Mouse (Mus musculus) embryonic facial prominence, embryonic 13.5 days (tissue): ENCODE data around the gene Gstz1. TPM values are rescaled to one million over a fixed set of nuclear protein-coding genes. Genes with fewer than 3 reads are reported as not detected.
"Not testable (repeated sequence)": the region's sequence is repeated elsewhere in the genome, so short reads cannot be mapped to it uniquely, and the experiment has no call there.

Experiments used
- ATAC-seq: fragments of 200-750 bp; cut with Nextera tagmentation; 2 replicates; pipeline ENCODE4 v1.8.0; 2017; ENCODE audit warnings: low read depth; ENCODE audit not compliant: insufficient number of reproducible peaks, insufficient read depth, low FRiP score, low TSS enrichment
- H3K27ac ChIP-seq: fragments of 300-500 bp; sonication (generic); 2 replicates; pipeline ENCODE4 v1.5.1; 2015; ENCODE audit warnings: moderate library complexity, mild to moderate bottlenecking, inconsistent platforms
- H3K27me3 ChIP-seq: fragments of 300-500 bp; sonication (generic); 2 replicates; pipeline ENCODE4 v1.6.1; 2015; ENCODE audit warnings: mild to moderate bottlenecking, inconsistent platforms
- H3K36me3 ChIP-seq: fragments of 300-500 bp; sonication (generic); 2 replicates; pipeline ENCODE4 v1.6.1; 2015; ENCODE audit warnings: mild to moderate bottlenecking, inconsistent platforms
- H3K4me1 ChIP-seq: fragments of 300-500 bp; sonication (generic); 2 replicates; pipeline ENCODE4 v1.6.1; 2015; ENCODE audit warnings: inconsistent platforms
- H3K4me2 ChIP-seq: fragments of 300-500 bp; sonication (generic); 2 replicates; pipeline ENCODE4 v1.6.1; 2015; ENCODE audit warnings: moderate library complexity, mild to moderate bottlenecking, inconsistent platforms
- H3K4me3 ChIP-seq: fragments of 300-500 bp; sonication (generic); 2 replicates; pipeline ENCODE4 v1.5.1; 2015; ENCODE audit warnings: mild to moderate bottlenecking, inconsistent platforms
- H3K9ac ChIP-seq: fragments of 300-500 bp; sonication (generic); 2 replicates; pipeline ENCODE4 v1.6.1; 2015; ENCODE audit warnings: mild to moderate bottlenecking, inconsistent platforms
- H3K9me3 ChIP-seq: fragments of 300-500 bp; sonication (generic); 2 replicates; pipeline ENCODE4 v1.6.1; 2016; ENCODE audit warnings: inconsistent platforms
- WGBS: fragments of 180-500 bp; shearing (Covaris S2); methylation state at CpG from one replicate; pipeline ENCODE4 v1.1.7; 2015; ENCODE audit warnings: mixed read lengths; 5-methylcytosine and 5-hydroxymethylcytosine counted together
- polyA plus RNA-seq: library from polyadenylated mRNA; unstranded; fragments of >200 nt; fragmentation: Nextera tagmentation; extraction: Ambion mirVana; gene quantifications from 2 replicates; pipeline ENCODE4 v1.2.1, GENCODE M21; 2015

Gene Gstz1
- polyA plus RNA-seq, 1 experiment from 2014 or later, result 32.1 TPM

GRCm38 (mm10) chr12:87132784-87133183 lies 14.2 kb upstream of the Gstz1 start:
- WGBS, result 95% methylated on average over 9 of the region's 9 CpGs
- no peak overlapping the region for H3K4me2 ChIP-seq
- H3K4me1 ChIP-seq, result no peaks in the 10 kb centered on the region
- H3K27ac ChIP-seq, result no peak overlapping the region
- no peak overlapping the region for H3K9ac ChIP-seq
- H3K27me3 ChIP-seq, result no peaks in the 10 kb centered on the region
- no peak for ATAC-seq
- H3K4me3 ChIP-seq, result no peak overlapping the region
- no peaks in the 10 kb centered on the region for H3K9me3 ChIP-seq
- H3K36me3 ChIP-seq, result peaks cover 31% of the 10 kb centered on the region

- Histone ChIP-seq H3K4me3 (no peak overlapping the region), H3K9ac (no peak overlapping the region), H3K4me2 (no peak overlapping the region), H3K9me3 (no peaks in the 10 kb centered on the region), H3K36me3 (peaks cover 19% of the 10 kb centered on the region), H3K27ac (no peak overlapping the region), H3K27me3 (no peaks in the 10 kb centered on the region), H3K4me1 (no peaks in the 10 kb centered on the region)
- ATAC-seq, result no peak
- 80% methylated on average over 15 of the region's 15 CpGs for WGBS
Observed at GRCm38 (mm10) chr12:87137439-87138341, 9.3 kb upstream of the Gstz1 start.

GRCm38 (mm10) chr12:87138342-87138701 lies 8.6 kb upstream of the Gstz1 start:
- Histone ChIP-seq H3K9me3 (no peaks in the 10 kb centered on the region), H3K4me2 (no peak overlapping the region), H3K4me1 (no peaks in the 10 kb centered on the region), H3K27ac (no peak overlapping the region), H3K36me3 (peaks cover 19% of the 10 kb centered on the region), H3K9ac (no peak overlapping the region), H3K27me3 (no peaks in the 10 kb centered on the region), H3K4me3 (no peak overlapping the region)
- 77% methylated on average over 2 of the region's 2 CpGs for WGBS
- ATAC-seq, result no peak

- Histone ChIP-seq H3K4me3 (no peak overlapping the region), H3K27ac (no peak overlapping the region), H3K9ac (no peak overlapping the region), H3K27me3 (no peaks in the 10 kb centered on the region), H3K36me3 (peaks cover 17% of the 10 kb centered on the region), H3K9me3 (no peaks in the 10 kb centered on the region), H3K4me1 (no peaks in the 10 kb centered on the region), H3K4me2 (no peak overlapping the region)
- WGBS, result 67% methylated on average over 2 of the region's 2 CpGs
- ATAC-seq, result no peak
Observed at GRCm38 (mm10) chr12:87138768-87139167, 8.2 kb upstream of the Gstz1 start.

GRCm38 (mm10) chr12:87142156-87142555 lies 4.8 kb upstream of the Gstz1 start:
- Histone ChIP-seq H3K9me3 (no peaks in the 10 kb centered on the region), H3K27ac (no peak overlapping the region), H3K9ac (no peak overlapping the region), H3K4me3 (no peak overlapping the region), H3K27me3 (no peaks in the 10 kb centered on the region), H3K4me1 (peaks cover 8% of the 10 kb centered on the region), H3K36me3 (peaks cover 13% of the 10 kb centered on the region), H3K4me2 (no peak overlapping the region)
- ATAC-seq, result no peak
- 74% methylated on average over 2 of the region's 2 CpGs for WGBS

GRCm38 (mm10) chr12:87147395-87148089 lies 577 bp downstream of the Gstz1 start, which contains the start of gene Pomt2:
TSS of gene Pomt2 (minus strand) at chr12:87147968.
- peaks cover 8% of the 10 kb centered on the region for H3K36me3 ChIP-seq
- H3K27ac ChIP-seq, result peak within 1 kb of the TSS; percentile 96
- H3K4me1 ChIP-seq, result peaks cover 15% of the 10 kb centered on the region
- no peaks in the 10 kb centered on the region for H3K27me3 ChIP-seq
- ATAC-seq, result peak; percentile 97
- under 1% methylated on average over 61 of the region's 61 CpGs for WGBS
- peak within 1 kb of the TSS; percentile 85 for H3K9ac ChIP-seq
- peak within 1 kb of the TSS; percentile 66 for H3K4me2 ChIP-seq
- peak within 1 kb of the TSS; percentile 91 for H3K4me3 ChIP-seq
- no peaks in the 10 kb centered on the region for H3K9me3 ChIP-seq

- Histone ChIP-seq H3K4me3 (peak overlapping the region; percentile 91), H3K4me1 (peaks cover 15% of the 10 kb centered on the region), H3K27me3 (no peaks in the 10 kb centered on the region), H3K9ac (peak overlapping the region; percentile 85), H3K4me2 (peak overlapping the region; percentile 66), H3K9me3 (no peaks in the 10 kb centered on the region), H3K27ac (peak overlapping the region; percentile 96), H3K36me3 (peaks cover 8% of the 10 kb centered on the region)
- no peak for ATAC-seq
- 15% methylated on average over 15 of the region's 15 CpGs for WGBS
Observed at GRCm38 (mm10) chr12:87148136-87148535, 1.2 kb downstream of the Gstz1 start.

- Histone ChIP-seq H3K27me3 (no peaks in the 10 kb centered on the region), H3K27ac (no peak overlapping the region), H3K9me3 (no peaks in the 10 kb centered on the region), H3K36me3 (peaks cover 3% of the 10 kb centered on the region; the same call in 1 of the 2 replicates), H3K4me2 (no peak overlapping the region), H3K4me1 (peaks cover 15% of the 10 kb centered on the region), H3K9ac (no peak overlapping the region), H3K4me3 (no peak overlapping the region)
- 98% methylated on average over 5 of the region's 5 CpGs for WGBS
- no peak for ATAC-seq
Observed at GRCm38 (mm10) chr12:87149471-87149870, 2.5 kb downstream of the Gstz1 start.

GRCm38 (mm10) chr12:87154448-87154847 lies 7.5 kb downstream of the Gstz1 start:
- peaks cover 11% of the 10 kb centered on the region for H3K36me3 ChIP-seq
- not testable (repeated sequence) for H3K9ac ChIP-seq, H3K27ac ChIP-seq, H3K4me3 ChIP-seq, H3K9me3 ChIP-seq, H3K27me3 ChIP-seq, H3K4me1 ChIP-seq, ATAC-seq, H3K4me2 ChIP-seq
- WGBS, result 83% methylated on average over 4 of the region's 4 CpGs

GRCm38 (mm10) chr12:87157361-87157760 lies 10.4 kb downstream of the Gstz1 start:
- H3K9me3 ChIP-seq, result no peaks in the 10 kb centered on the region
- no peak overlapping the region for H3K4me3 ChIP-seq
- 0 out of 2 replicates have a peak overlapping the region, but pooled peaks have one; percentile 1 for H3K9ac ChIP-seq
- peaks cover 19% of the 10 kb centered on the region for H3K36me3 ChIP-seq
- no peak overlapping the region for H3K27ac ChIP-seq
- no peak overlapping the region; the same call in 1 of the 2 replicates for H3K4me2 ChIP-seq
- 48% methylated on average over 4 of the region's 4 CpGs for WGBS
- peaks cover 5% of the 10 kb centered on the region for H3K4me1 ChIP-seq
- ATAC-seq, result no peak
- no peaks in the 10 kb centered on the region for H3K27me3 ChIP-seq

GRCm38 (mm10) chr12:87158099-87158498 lies 11.1 kb downstream of the Gstz1 start:
- Histone ChIP-seq H3K9ac (no peak overlapping the region), H3K9me3 (no peaks in the 10 kb centered on the region), H3K36me3 (peaks cover 19% of the 10 kb centered on the region), H3K27me3 (no peaks in the 10 kb centered on the region), H3K4me3 (no peak overlapping the region), H3K4me1 (peaks cover 5% of the 10 kb centered on the region), H3K4me2 (no peak overlapping the region), H3K27ac (no peak overlapping the region)
- no peak for ATAC-seq
- WGBS, result 55% methylated on average over 7 of the region's 7 CpGs

GRCm38 (mm10) chr12:87160310-87160709 lies 13.3 kb downstream of the Gstz1 start:
- Histone ChIP-seq H3K27me3 (no peaks in the 10 kb centered on the region), H3K4me1 (peaks cover 5% of the 10 kb centered on the region), H3K4me2 (no peak overlapping the region), H3K9me3 (no peaks in the 10 kb centered on the region), H3K36me3 (peaks cover 26% of the 10 kb centered on the region), H3K4me3 (no peak overlapping the region), H3K27ac (no peak overlapping the region), H3K9ac (no peak overlapping the region)
- 80% methylated on average over 1 of the region's 1 CpGs for WGBS
- ATAC-seq, result no peak
